Comparison of ENCODE assay signal across 8 mouse cellular contexts in the genomic region with DNA sequence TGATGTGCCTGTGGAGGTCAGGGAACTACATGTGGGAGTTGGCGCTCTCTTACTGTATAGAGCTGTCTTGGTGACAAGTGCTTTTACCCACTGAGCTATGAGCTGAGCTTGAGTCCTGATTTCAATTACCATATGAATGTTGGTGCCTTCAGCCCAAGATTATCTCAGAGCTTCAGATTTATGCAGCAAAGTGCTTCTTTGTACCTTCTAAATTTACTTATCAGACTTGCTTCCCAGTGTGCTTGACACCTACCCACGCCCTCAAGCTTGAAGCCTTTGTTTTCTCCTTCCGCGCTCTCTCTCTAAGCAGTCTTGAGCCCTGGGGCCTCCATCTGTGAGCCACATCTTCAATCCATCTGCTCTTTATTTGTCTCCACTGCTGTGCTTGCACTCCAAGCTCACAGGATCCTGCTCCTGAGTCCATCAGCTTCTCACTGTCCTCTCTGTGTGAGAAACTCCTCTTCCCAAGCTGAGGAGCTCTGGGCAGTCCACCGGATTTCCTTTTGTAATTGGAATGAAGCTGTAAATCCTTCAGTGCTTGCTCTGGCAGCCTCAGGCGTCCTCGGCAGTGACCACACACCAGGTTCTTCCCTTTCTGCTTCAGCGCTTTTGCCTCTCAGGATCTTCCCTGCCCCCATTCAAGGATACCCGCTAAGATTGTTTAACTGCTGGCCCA. TPM values are rescaled to one million over a fixed set of nuclear protein-coding genes. Genes with fewer than 3 reads are reported as not detected.
A peak's percentile ranks its signal among the peaks of the same experiment; 100 is the strongest.
DNase-seq lines count a peak whose midpoint lies in the region; ATAC-seq lines count a peak whose summit lies in the region.

No protein-coding gene starts in this region.

- H3K4me1 ChIP-seq in forebrain, embryonic 14.5 days (ENCODE audit: control insufficient read depth, insufficient read depth, low read length) = peaks cover 19% of the 10 kb centered on the region
- peaks cover 19% of the 10 kb centered on the region for H3K4me1 ChIP-seq in intestine, embryonic 15.5 days (replicated peaks)
- H3K4me1 ChIP-seq in limb, embryonic 13.5 days = peaks cover 28% of the 10 kb centered on the region

- H3K4me2 ChIP-seq in forebrain, embryonic 14.5 days (ENCODE audit: low read length) = 0 out of 2 replicates have a peak overlapping the region, but pooled peaks have one; percentile 15
- no peak overlapping the region for H3K4me2 ChIP-seq in intestine, embryonic 15.5 days (replicated peaks)
- H3K4me2 ChIP-seq in limb, embryonic 13.5 days (replicated peaks) = peak overlapping the region; percentile 25; the same call in 1 of the 2 replicates

- 5% methylated on average over 9 of the region's 9 CpGs for WGBS in forebrain, embryonic 14.5 days
- 36% methylated on average over 9 of the region's 9 CpGs for WGBS in intestine, embryonic 15.5 days
- WGBS in limb, embryonic 13.5 days = 23% methylated on average over 9 of the region's 9 CpGs

- H3K27ac ChIP-seq in forebrain, embryonic 14.5 days (ENCODE audit: low read depth, low read length) = peak overlapping the region; percentile 56
- peak overlapping the region; percentile 32; the same call in 1 of the 2 replicates for H3K27ac ChIP-seq in intestine, embryonic 15.5 days
- peak overlapping the region; percentile 39; the same call in 1 of the 2 replicates for H3K27ac ChIP-seq in limb, embryonic 13.5 days

- no peaks in the 10 kb centered on the region for H3K27me3 ChIP-seq in forebrain, embryonic 14.5 days (replicated peaks; ENCODE audit: control insufficient read depth, insufficient read depth, low read length)
- no peaks in the 10 kb centered on the region for H3K27me3 ChIP-seq in intestine, embryonic 15.5 days (replicated peaks)
- H3K27me3 ChIP-seq in limb, embryonic 13.5 days = no peaks in the 10 kb centered on the region

- DNase-seq in adrenal gland, adult (ENCODE audit: inconsistent age in 2 of 2, low spot score in 1 of 2) = peak; percentile 38 to 59
- DNase-seq in adrenal gland, adult 18-20 months (ENCODE audit: low spot score in 2 of 2) = no peak
- peak; percentile 67 for DNase-seq in forebrain, embryonic 14.5 days (ENCODE audit: low spot score)
- peak; percentile 65 for DNase-seq in retina, embryonic 14.5 days (ENCODE audit: low spot score)
- no peak for DNase-seq in gastrocnemius, postnatal 4 days (ENCODE audit: low spot score in 2 of 2)

- H3K9me3 ChIP-seq in forebrain, embryonic 14.5 days (replicated peaks; ENCODE audit: control insufficient read depth, low read length) = no peaks in the 10 kb centered on the region
- H3K9me3 ChIP-seq in intestine, embryonic 15.5 days = no peaks in the 10 kb centered on the region
- H3K9me3 ChIP-seq in limb, embryonic 13.5 days = no peaks in the 10 kb centered on the region

- H3K4me3 ChIP-seq in forebrain, embryonic 14.5 days (ENCODE audit: low read depth, low read length) = no peak overlapping the region
- H3K4me3 ChIP-seq in intestine, embryonic 15.5 days (replicated peaks) = no peak overlapping the region
- H3K4me3 ChIP-seq in limb, embryonic 13.5 days = no peak overlapping the region

- H3K9ac ChIP-seq in forebrain, embryonic 14.5 days (ENCODE audit: low read length) = peak overlapping the region; percentile 0; the same call in 1 of the 2 replicates
- no peak overlapping the region for H3K9ac ChIP-seq in intestine, embryonic 15.5 days
- 0 out of 2 replicates have a peak overlapping the region, but pooled peaks have one; percentile 45 for H3K9ac ChIP-seq in limb, embryonic 13.5 days

- no peaks in the 10 kb centered on the region for H3K36me3 ChIP-seq in forebrain, embryonic 14.5 days (ENCODE audit: control insufficient read depth, insufficient read depth, low read length)
- no peaks in the 10 kb centered on the region for H3K36me3 ChIP-seq in intestine, embryonic 15.5 days
- peaks cover 4% of the 10 kb centered on the region; the same call in 1 of the 2 replicates for H3K36me3 ChIP-seq in limb, embryonic 13.5 days

- ATAC-seq in cerebellum, adult (ENCODE audit: insufficient number of reproducible peaks, low FRiP score, low TSS enrichment) = peak; percentile 86
- peak; percentile 79 for ATAC-seq in forebrain, embryonic 14.5 days
- no peak for ATAC-seq in intestine, embryonic 15.5 days
- peak; percentile 17; the same call in 1 of the 2 replicates for ATAC-seq in limb, embryonic 13.5 days (ENCODE audit: low FRiP score, low read depth)

RNA-seq across cellular contexts. Expression of a gene that starts 55.4 kb away (rescaled TPM):
- 10 to 100 TPM; 20.1 to 23.7 TPM for total RNA-seq in adrenal gland, adult 18-20 months (2021)
- polyA plus RNA-seq in forebrain, embryonic 14.5 days (2014; fragmentation: Nextera tagmentation; extraction: Ambion mirVana) = 5.7 and 8.0 TPM in 2 replicates
- polyA plus RNA-seq in intestine, embryonic 15.5 days (2015; fragmentation: Nextera tagmentation; extraction: Ambion mirVana) = 2.6 and 3.2 TPM in 2 replicates
- 5.3 and 5.5 TPM in 2 replicates for polyA plus RNA-seq in limb, embryonic 13.5 days (2015; fragmentation: Nextera tagmentation; extraction: Ambion mirVana)
- total RNA-seq in gastrocnemius, postnatal 4 days (2021) = 10 to 100 TPM; 21.0 to 22.3 TPM

Comparison
In these comparisons a context has a peak if more than half of its experiments do, and no peak if none do; other contexts are left out.
1. DNase-seq: peak in adrenal gland, adult (2 of 2), forebrain, embryonic 14.5 days (single experiment) and retina, embryonic 14.5 days (single experiment); none in adrenal gland, adult 18-20 months (0 of 2) and gastrocnemius, postnatal 4 days (0 of 2).
2. Peak in every context shown above with its lines, with median percentiles within 50 percentile points of each other: H3K27ac ChIP-seq.